Mouse (Mus musculus): ENCODE data around the gene Neurl4. TPM values are rescaled to one million over a fixed set of nuclear protein-coding genes. Genes with fewer than 3 reads are reported as not detected.
"Not testable (repeated sequence)": the region's sequence is repeated elsewhere in the genome, so short reads cannot be mapped to it uniquely, and the experiment has no call there.

Gene Neurl4
- polyA plus RNA-seq, 1 experiment from 2014 or later, result 16.3 TPM

- WGBS, result under 1% methylated on average over 78 of the region's 78 CpGs
- Histone ChIP-seq H3K4me3 (ENCODE audit: low read depth, low read length) (peak within 1 kb of the TSS; percentile 95), H3K27me3 (ENCODE audit: control insufficient read depth, insufficient read depth, low read length) (no peaks in the 10 kb centered on the region), H3K4me1 (ENCODE audit: control insufficient read depth, insufficient read depth, low read length) (peaks cover 14% of the 10 kb centered on the region), H3K4me2 (peak within 1 kb of the TSS; percentile 87), H3K9me3 (ENCODE audit: control insufficient read depth, low read length) (no peaks in the 10 kb centered on the region), H3K9ac (ENCODE audit: low read length) (peak within 1 kb of the TSS; percentile 94), H3K36me3 (ENCODE audit: control insufficient read depth, insufficient read depth, low read length) (peaks cover 14% of the 10 kb centered on the region), H3K27ac (ENCODE audit: low read depth, low read length) (peak within 1 kb of the TSS; percentile 92)
- ATAC-seq (ENCODE audit: low FRiP score), result peak; percentile 96
- DNase-seq (ENCODE audit: low spot score, missing footprints), result peak; percentile 100
Observed at GRCm38 (mm10) chr11:69921114-69922011, 20.5 kb downstream of the Neurl4 start, which contains the start of gene Eif5a. Gene Eif5a (minus strand): TSS chr11:69921958.

GRCm38 (mm10) chr11:69922012-69922756, 21.3 kb downstream of the Neurl4 start:
- no peak for DNase-seq (ENCODE audit: low spot score, missing footprints)
- H3K4me3 ChIP-seq (ENCODE audit: low read depth, low read length), result peak overlapping the region; percentile 95
- no peaks in the 10 kb centered on the region for H3K9me3 ChIP-seq (ENCODE audit: control insufficient read depth, low read length)
- peaks cover 11% of the 10 kb centered on the region for H3K36me3 ChIP-seq (ENCODE audit: control insufficient read depth, insufficient read depth, low read length)
- no peaks in the 10 kb centered on the region for H3K27me3 ChIP-seq (ENCODE audit: control insufficient read depth, insufficient read depth, low read length)
- peak overlapping the region; percentile 74 for H3K9ac ChIP-seq (ENCODE audit: low read length)
- H3K4me2 ChIP-seq, result peak overlapping the region; percentile 51
- ATAC-seq (ENCODE audit: low FRiP score), result no peak
- peak overlapping the region; percentile 92 for H3K27ac ChIP-seq (ENCODE audit: low read depth, low read length)
- peaks cover 14% of the 10 kb centered on the region for H3K4me1 ChIP-seq (ENCODE audit: control insufficient read depth, insufficient read depth, low read length)
- WGBS, result 5% methylated on average over 12 of the region's 12 CpGs

DNA sequence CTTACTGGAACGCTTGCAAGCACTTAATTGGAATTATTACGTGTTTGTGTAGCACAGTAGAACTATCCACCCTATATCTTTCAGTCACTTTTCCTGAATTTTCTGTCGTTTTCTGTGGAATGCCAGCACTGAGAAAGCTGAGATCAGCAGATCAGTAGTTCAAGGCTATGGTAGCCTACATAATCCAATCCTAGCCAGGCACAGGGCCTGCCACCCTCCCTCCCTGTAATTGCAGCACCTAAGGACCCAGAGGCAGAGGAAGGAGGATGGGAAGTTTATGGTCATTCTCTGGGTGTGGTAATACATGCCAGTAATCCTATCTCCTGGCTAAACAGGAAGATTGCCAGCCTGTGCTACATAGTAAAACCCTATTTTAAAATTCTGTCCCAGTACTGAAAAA, 21.9 kb downstream of the Neurl4 start:
- 68% methylated on average over 3 of the region's 3 CpGs for WGBS
- H3K9ac ChIP-seq (ENCODE audit: low read length), result 0 out of 2 replicates have a peak overlapping the region, but pooled peaks have one; percentile 4
- no peaks in the 10 kb centered on the region for H3K27me3 ChIP-seq (ENCODE audit: control insufficient read depth, insufficient read depth, low read length)
- H3K4me1 ChIP-seq (ENCODE audit: control insufficient read depth, insufficient read depth, low read length), result peaks cover 14% of the 10 kb centered on the region
- H3K4me2 ChIP-seq, result peak overlapping the region; percentile 51; the same call in 1 of the 2 replicates
- no peak for ATAC-seq (ENCODE audit: low FRiP score)
- H3K36me3 ChIP-seq (ENCODE audit: control insufficient read depth, insufficient read depth, low read length), result peaks cover 6% of the 10 kb centered on the region
- no peak overlapping the region for H3K4me3 ChIP-seq (ENCODE audit: low read depth, low read length)
- H3K27ac ChIP-seq (ENCODE audit: low read depth, low read length), result no peak overlapping the region
- no peak for DNase-seq (ENCODE audit: low spot score, missing footprints)
- no peaks in the 10 kb centered on the region for H3K9me3 ChIP-seq (ENCODE audit: control insufficient read depth, low read length)

DNA sequence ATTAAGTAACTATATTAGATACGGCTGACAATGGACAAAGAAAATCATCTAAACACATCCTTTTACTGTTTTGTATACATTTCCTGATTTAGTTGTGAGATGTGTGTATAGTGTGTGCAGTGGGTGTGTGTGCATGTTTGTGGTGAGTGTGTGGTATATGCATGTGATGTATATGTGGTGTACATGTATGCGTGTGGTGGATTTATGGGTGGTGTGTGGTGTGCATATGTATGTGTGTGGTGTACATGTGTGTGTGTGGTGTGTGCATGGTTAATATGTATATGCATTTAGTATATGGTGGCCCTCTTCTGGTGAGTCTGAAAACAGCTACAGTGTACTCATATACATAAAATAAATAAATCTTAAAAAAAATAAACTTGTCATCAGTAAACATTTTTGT, 26.6 kb downstream of the Neurl4 start:
- Histone ChIP-seq H3K36me3 (ENCODE audit: control insufficient read depth, insufficient read depth, low read length) (no peaks in the 10 kb centered on the region), H3K27ac (ENCODE audit: low read depth, low read length) (no peak overlapping the region), H3K27me3 (ENCODE audit: control insufficient read depth, insufficient read depth, low read length) (no peaks in the 10 kb centered on the region), H3K4me2 (no peak overlapping the region), H3K4me1 (ENCODE audit: control insufficient read depth, insufficient read depth, low read length) (no peaks in the 10 kb centered on the region), H3K9ac (ENCODE audit: low read length) (no peak overlapping the region), H3K9me3 (ENCODE audit: control insufficient read depth, low read length) (no peaks in the 10 kb centered on the region), H3K4me3 (ENCODE audit: low read depth, low read length) (no peak overlapping the region)
- ATAC-seq (ENCODE audit: low FRiP score), result no peak
- DNase-seq (ENCODE audit: low spot score, missing footprints), result no peak
- 98% methylated on average over 2 of the region's 2 CpGs for WGBS

- DNase-seq (ENCODE audit: low spot score, missing footprints) (no peak), ATAC-seq (ENCODE audit: low FRiP score) (no peak)
- Histone ChIP-seq H3K4me1 (ENCODE audit: control insufficient read depth, insufficient read depth, low read length) (no peaks in the 10 kb centered on the region), H3K4me2 (no peak overlapping the region), H3K4me3 (ENCODE audit: low read depth, low read length) (no peak overlapping the region), H3K36me3 (ENCODE audit: control insufficient read depth, insufficient read depth, low read length) (no peaks in the 10 kb centered on the region), H3K27me3 (ENCODE audit: control insufficient read depth, insufficient read depth, low read length) (peaks cover 4% of the 10 kb centered on the region; the same call in 1 of the 2 replicates), H3K9ac (ENCODE audit: low read length) (no peak overlapping the region), H3K27ac (ENCODE audit: low read depth, low read length) (no peak overlapping the region), H3K9me3 (ENCODE audit: control insufficient read depth, low read length) (no peaks in the 10 kb centered on the region)
- 84% methylated on average over 4 of the region's 4 CpGs for WGBS
Observed at GRCm38 (mm10) chr11:69929712-69930111, 28.8 kb downstream of the Neurl4 start.

DNA sequence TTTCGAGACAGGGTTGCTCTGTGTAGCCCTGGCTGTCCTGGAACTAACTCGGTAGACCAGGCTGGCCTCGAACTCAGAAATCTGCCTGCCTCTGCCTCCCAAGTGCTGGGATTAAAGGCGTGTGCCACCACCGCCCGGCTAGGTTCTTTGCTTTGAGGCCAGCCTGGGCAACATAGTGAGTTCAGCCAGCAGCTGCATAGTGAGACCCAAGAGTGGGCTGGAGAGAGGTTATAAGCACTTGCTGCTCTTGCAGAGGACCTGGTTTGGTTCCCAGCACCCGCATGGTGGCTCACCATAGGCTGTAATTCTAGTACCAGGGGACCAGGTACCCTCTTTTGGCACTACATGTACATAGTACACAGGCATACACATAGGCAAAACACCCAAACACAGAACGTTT, 29.3 kb downstream of the Neurl4 start:
- WGBS, result 87% methylated on average over 8 of the region's 8 CpGs
- not testable (repeated sequence) for H3K27me3 ChIP-seq (ENCODE audit: control insufficient read depth, insufficient read depth, low read length); H3K27ac ChIP-seq (ENCODE audit: low read depth, low read length); DNase-seq (ENCODE audit: low spot score, missing footprints); H3K4me1 ChIP-seq (ENCODE audit: control insufficient read depth, insufficient read depth, low read length); H3K36me3 ChIP-seq (ENCODE audit: control insufficient read depth, insufficient read depth, low read length); H3K4me3 ChIP-seq (ENCODE audit: low read depth, low read length); H3K9me3 ChIP-seq (ENCODE audit: control insufficient read depth, low read length); H3K9ac ChIP-seq (ENCODE audit: low read length); ATAC-seq (ENCODE audit: low FRiP score); H3K4me2 ChIP-seq

DNA sequence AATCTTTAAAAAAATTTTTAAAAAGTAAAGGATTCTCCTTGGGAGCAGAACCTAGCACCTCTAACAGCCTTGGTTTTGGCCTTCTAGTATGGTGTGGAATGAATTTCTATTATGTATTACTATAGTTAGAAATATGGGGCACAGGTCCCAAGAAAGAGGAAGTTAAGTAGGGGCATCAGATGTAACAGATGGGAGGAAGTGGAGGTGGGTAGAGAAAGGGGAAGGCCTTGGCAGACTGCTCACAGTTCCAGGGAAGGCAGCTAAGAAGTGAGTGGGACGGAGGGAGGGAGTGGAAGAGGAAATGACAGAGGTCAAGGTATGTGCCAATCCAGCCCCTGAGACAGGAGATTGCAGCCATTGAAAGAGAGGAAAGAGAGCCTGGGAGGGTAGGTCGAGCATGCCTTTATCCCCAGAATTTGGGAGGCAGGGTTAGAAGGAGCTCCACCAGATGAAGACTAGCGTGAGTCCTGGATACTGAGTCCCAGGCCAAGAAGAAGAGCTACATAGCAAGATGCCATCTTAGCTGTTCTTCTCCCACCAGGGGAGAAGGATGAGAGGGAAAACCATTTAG, 30.2 kb downstream of the Neurl4 start:
- Histone ChIP-seq H3K27me3 (ENCODE audit: control insufficient read depth, insufficient read depth, low read length) (peaks cover 14% of the 10 kb centered on the region), H3K9me3 (ENCODE audit: control insufficient read depth, low read length) (no peaks in the 10 kb centered on the region), H3K36me3 (ENCODE audit: control insufficient read depth, insufficient read depth, low read length) (no peaks in the 10 kb centered on the region), H3K4me1 (ENCODE audit: control insufficient read depth, insufficient read depth, low read length) (peaks cover 6% of the 10 kb centered on the region), H3K9ac (ENCODE audit: low read length) (no peak overlapping the region), H3K4me2 (no peak overlapping the region), H3K4me3 (ENCODE audit: low read depth, low read length) (no peak overlapping the region), H3K27ac (ENCODE audit: low read depth, low read length) (no peak overlapping the region)
- ATAC-seq (ENCODE audit: low FRiP score), result no peak
- 81% methylated on average over 3 of the region's 3 CpGs for WGBS
- no peak for DNase-seq (ENCODE audit: low spot score, missing footprints)

DNA sequence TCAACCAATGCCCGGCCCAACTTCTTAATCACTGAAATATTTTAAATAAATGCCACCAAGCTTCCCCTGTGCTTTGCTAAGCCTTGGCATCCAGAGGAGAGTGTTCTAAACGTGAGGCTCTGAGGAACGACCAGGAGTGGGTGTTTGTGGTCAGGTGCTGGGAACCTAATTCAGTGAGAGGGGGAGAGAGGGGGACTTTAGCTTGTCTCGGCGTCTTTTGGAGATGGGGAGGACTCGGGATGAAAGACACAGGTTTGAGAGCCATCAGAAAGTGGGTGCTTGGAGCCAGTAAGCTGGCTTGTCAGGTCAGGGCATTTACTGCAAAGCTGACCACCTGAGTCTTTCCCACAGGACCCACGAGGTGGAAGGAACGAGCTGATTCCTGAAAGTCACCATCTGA, 30.9 kb downstream of the Neurl4 start:
- Histone ChIP-seq H3K9me3 (ENCODE audit: control insufficient read depth, low read length) (no peaks in the 10 kb centered on the region), H3K27ac (ENCODE audit: low read depth, low read length) (no peak overlapping the region), H3K4me3 (ENCODE audit: low read depth, low read length) (no peak overlapping the region), H3K36me3 (ENCODE audit: control insufficient read depth, insufficient read depth, low read length) (no peaks in the 10 kb centered on the region), H3K27me3 (ENCODE audit: control insufficient read depth, insufficient read depth, low read length) (peaks cover 22% of the 10 kb centered on the region), H3K4me2 (no peak overlapping the region), H3K4me1 (ENCODE audit: control insufficient read depth, insufficient read depth, low read length) (peaks cover 10% of the 10 kb centered on the region), H3K9ac (ENCODE audit: low read length) (no peak overlapping the region)
- no peak for DNase-seq (ENCODE audit: low spot score, missing footprints)
- ATAC-seq (ENCODE audit: low FRiP score), result no peak
- 72% methylated on average over 8 of the region's 8 CpGs for WGBS

Data from midbrain, embryonic 11.5 days (tissue).